Mouse (Mus musculus) midbrain, embryonic 10.5 days (tissue): ENCODE results near the gene Olfr128. TPM values are rescaled to one million over a fixed set of nuclear protein-coding genes. Genes with fewer than 3 reads are reported as not detected.
"Not testable (repeated sequence)": the region's sequence is repeated elsewhere in the genome, so short reads cannot be mapped to it uniquely, and the experiment has no call there.

Experiments used
- DNase-seq: peaks from one replicate; pipeline ENCODE4 v3.0.0-alpha.2; 2017; ENCODE audit warnings: low spot score
- H3K27ac ChIP-seq: fragments of 300-500 bp; sonication (generic); replicated peaks from 2 replicates; pipeline ENCODE4 v1.5.1; 2016; ENCODE audit warnings: mild to moderate bottlenecking
- H3K27me3 ChIP-seq: fragments of 300-500 bp; sonication (generic); 2 replicates; pipeline ENCODE4 v1.6.1; 2016; ENCODE audit warnings: low read depth, mild to moderate bottlenecking; ENCODE audit not compliant: poor library complexity, severe bottlenecking
- H3K36me3 ChIP-seq: fragments of 300-500 bp; sonication (generic); 2 replicates; pipeline ENCODE4 v1.6.1; 2016; ENCODE audit warnings: mild to moderate bottlenecking, moderate library complexity
- H3K4me1 ChIP-seq: fragments of 300-500 bp; sonication (generic); 2 replicates; pipeline ENCODE4 v1.6.1; 2016
- H3K4me3 ChIP-seq: fragments of 300-500 bp; sonication (generic); 2 replicates; pipeline ENCODE4 v1.5.1; 2016; ENCODE audit warnings: mild to moderate bottlenecking, moderate library complexity
- H3K9me3 ChIP-seq: fragments of 300-500 bp; sonication (generic); replicated peaks from 2 replicates; pipeline ENCODE4 v1.6.1; 2016; ENCODE audit warnings: mild to moderate bottlenecking
- WGBS: fragments of 180-500 bp; shearing (Covaris S2); methylation state at CpG from one replicate; pipeline ENCODE4 v1.1.7; 2016; 5-methylcytosine and 5-hydroxymethylcytosine counted together
- polyA plus RNA-seq: library from polyadenylated mRNA; unstranded; fragments of >200 nt; fragmentation: Nextera tagmentation; extraction: Ambion mirVana; gene quantifications from 2 replicates; pipeline ENCODE4 v1.2.1, GENCODE M21; 2016

Gene Olfr128
- polyA plus RNA-seq = not detected in 2 replicates

DNA sequence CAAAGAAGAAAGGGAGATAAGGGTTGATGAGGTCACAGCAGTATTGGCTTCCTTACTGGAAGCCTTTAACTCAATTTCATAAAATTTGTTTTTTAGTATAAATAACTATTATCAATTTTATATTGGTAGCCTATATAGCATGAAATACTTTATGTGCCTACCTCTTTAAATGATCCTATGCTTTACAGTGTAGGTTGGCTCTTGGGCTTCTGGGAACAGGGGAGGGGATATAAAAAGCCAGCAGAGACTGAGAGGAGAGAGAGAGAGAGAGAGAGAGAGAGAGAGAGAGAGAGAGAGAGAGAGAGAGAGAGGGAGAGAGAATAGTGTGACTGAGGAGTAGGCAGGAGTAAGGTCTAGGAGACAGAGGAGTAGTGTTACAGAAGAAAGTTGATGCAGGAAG, at the start of gene Olfr128:
Olfr128 (plus strand) TSS at position 301 of the 400 bp plus-strand sequence.
- DNase-seq = no peak
- Histone ChIP-seq H3K9me3 (no peaks in the 10 kb centered on the region), H3K36me3 (no peaks in the 10 kb centered on the region), H3K4me1 (no peaks in the 10 kb centered on the region), H3K4me3 (no peak within 1 kb of the TSS), H3K27ac (no peak within 1 kb of the TSS), H3K27me3 (no peaks in the 10 kb centered on the region)

DNA sequence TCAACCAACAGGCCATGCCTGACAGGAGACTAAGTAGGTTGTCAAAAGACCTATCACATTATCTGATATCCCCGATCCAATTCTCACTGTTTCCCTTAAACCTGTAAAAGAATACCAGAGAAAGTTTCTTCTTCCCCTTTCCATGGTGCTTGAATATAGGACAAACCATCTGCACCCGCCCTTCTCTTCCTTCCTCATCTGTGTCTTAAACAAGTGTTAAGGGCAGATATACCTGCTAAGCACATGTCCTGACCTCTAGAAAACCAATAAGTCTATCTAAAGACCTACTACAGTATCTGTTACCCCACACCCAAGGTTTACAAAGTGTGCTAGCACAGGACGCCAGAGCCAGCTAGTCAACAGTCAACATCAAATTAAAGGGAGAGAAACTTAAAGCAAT, 46.5 kb upstream of the Olfr128 start:
- H3K36me3 ChIP-seq = no peaks in the 10 kb centered on the region
- H3K27ac ChIP-seq = no peak overlapping the region
- no peak for DNase-seq
- peaks cover 5% of the 10 kb centered on the region for H3K4me1 ChIP-seq
- H3K9me3 ChIP-seq = no peaks in the 10 kb centered on the region
- 84% methylated on average over 3 of the region's 3 CpGs for WGBS
- no peaks in the 10 kb centered on the region for H3K27me3 ChIP-seq
- H3K4me3 ChIP-seq = no peak overlapping the region

DNA sequence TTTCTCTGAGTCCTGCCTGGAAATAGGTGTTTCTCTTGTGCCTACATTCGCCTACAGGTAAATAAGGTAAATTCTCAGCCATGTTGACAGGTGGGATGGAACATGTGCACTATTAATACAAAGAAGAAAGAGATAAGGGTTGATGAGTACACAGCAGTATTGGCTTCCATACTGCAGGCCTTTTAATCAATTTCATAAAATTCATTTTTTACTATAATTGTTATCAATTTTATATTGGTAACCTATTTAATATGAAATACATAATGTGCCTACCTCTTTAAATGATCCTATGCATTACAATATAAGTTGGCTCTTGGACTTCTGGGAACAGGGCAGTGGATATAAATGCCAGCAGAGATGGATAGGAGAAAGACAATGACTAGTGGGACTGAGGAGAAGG, 20.2 kb upstream of the Olfr128 start, which contains the start of gene Olfr127:
Olfr127 (plus strand) TSS at position 301 of the 400 bp plus-strand sequence.
- Histone ChIP-seq H3K4me3 (no peak within 1 kb of the TSS), H3K27ac (no peak within 1 kb of the TSS), H3K27me3 (no peaks in the 10 kb centered on the region), H3K4me1 (no peaks in the 10 kb centered on the region), H3K9me3 (no peaks in the 10 kb centered on the region), H3K36me3 (no peaks in the 10 kb centered on the region)
- 79% methylated on average over 1 of the region's 1 CpGs for WGBS
- no peak for DNase-seq

DNA sequence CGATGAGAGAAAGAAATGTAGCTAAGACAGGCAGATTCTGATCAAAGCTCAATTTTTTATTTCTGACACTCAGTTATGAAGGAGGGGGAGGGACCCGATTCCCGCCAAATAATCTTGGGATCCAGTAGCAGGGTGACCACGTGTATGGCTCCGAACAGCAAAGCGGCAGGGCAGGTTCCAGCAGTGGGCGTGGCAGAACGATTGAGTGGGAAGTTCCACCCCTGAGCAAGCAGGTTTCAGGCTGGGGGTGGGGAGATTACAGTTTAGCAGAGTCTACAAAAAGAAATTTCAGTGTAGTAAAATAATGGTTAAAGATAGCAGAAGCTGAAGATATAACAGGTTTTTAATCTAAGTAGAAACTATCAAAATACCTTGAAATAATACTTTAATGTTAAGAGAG, 13.5 kb upstream of the Olfr128 start:
- not testable (repeated sequence) for DNase-seq, H3K27ac ChIP-seq, H3K36me3 ChIP-seq, H3K27me3 ChIP-seq, H3K4me1 ChIP-seq, H3K9me3 ChIP-seq, H3K4me3 ChIP-seq
- 79% methylated on average over 8 of the region's 8 CpGs for WGBS

DNA sequence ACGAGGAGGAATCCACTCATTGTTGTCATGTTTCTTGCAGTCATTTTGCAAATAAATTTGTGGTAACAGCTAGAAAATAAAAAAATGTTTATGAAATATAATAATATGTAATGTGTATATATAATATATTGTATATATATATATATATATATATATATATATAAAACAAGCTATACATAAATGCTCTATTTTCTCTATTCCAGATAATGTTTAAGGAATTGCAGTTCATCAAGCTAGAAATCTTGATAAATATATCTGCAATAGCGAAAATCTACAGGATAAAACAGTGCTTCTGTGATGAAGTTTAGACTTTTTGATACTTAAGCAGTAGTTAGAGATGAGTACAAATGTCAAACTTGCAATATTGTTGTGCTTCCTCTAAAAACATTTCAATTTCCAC, 32.6 kb downstream of the Olfr128 start, which contains the start of gene Olfr761:
Olfr761 (minus strand) TSS at position 101 of the 400 bp plus-strand sequence.
- H3K36me3 ChIP-seq = no peaks in the 10 kb centered on the region
- no peak within 1 kb of the TSS for H3K27ac ChIP-seq
- no peak for DNase-seq
- no peaks in the 10 kb centered on the region for H3K9me3 ChIP-seq
- WGBS = 77% methylated on average over 2 of the region's 2 CpGs
- no peaks in the 10 kb centered on the region for H3K27me3 ChIP-seq
- H3K4me1 ChIP-seq = no peaks in the 10 kb centered on the region
- no peak within 1 kb of the TSS for H3K4me3 ChIP-seq

DNA sequence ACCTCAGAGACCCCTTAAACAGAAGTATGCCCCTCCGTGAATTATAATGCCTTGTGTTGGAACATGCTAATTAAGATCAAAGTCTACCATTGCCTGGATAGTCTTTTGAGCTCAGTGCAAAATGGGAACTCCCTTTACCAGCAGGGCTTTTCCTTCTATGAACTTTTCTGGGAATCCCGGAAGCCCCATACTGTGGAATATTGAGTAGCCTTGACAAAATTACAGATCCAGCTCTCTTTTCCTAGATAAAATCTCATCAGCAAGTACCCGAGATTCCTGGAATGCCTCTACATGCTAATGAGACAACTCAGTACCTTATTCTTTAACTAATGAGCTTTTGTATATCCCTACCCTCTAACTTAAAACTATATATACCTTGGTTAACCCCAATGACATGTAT, 53.2 kb downstream of the Olfr128 start:
- Histone ChIP-seq H3K27me3 (no peaks in the 10 kb centered on the region), H3K36me3 (no peaks in the 10 kb centered on the region), H3K4me3 (no peak overlapping the region), H3K9me3 (no peaks in the 10 kb centered on the region), H3K4me1 (no peaks in the 10 kb centered on the region), H3K27ac (no peak overlapping the region)
- no peak for DNase-seq
- 84% methylated on average over 3 of the region's 3 CpGs for WGBS

Other genes with a start within 250 kb of the Olfr128 start
- not detected in 2 replicates for gene Olfr119, start 224.0 kb upstream of the Olfr128 start, polyA plus RNA-seq
- not detected in 2 replicates for gene Olfr120, start 198.7 kb upstream of the Olfr128 start, polyA plus RNA-seq
- not detected in 2 replicates for gene Olfr121, start 171.7 kb upstream of the Olfr128 start, polyA plus RNA-seq
- not detected in 2 replicates for gene Olfr122, start 151.9 kb upstream of the Olfr128 start, polyA plus RNA-seq
- not detected in 2 replicates for gene Olfr123, start 127.0 kb upstream of the Olfr128 start, polyA plus RNA-seq
- gene Olfr124, start 120.7 kb upstream of the Olfr128 start, polyA plus RNA-seq = not detected in 2 replicates
- gene Olfr125, start 87.6 kb upstream of the Olfr128 start, polyA plus RNA-seq = not detected in 2 replicates
- not detected in 2 replicates for gene Olfr126, start 73.1 kb upstream of the Olfr128 start, polyA plus RNA-seq
- not detected in 2 replicates for gene Olfr127, start 20.1 kb upstream of the Olfr128 start, polyA plus RNA-seq
- gene Olfr761, start 32.5 kb downstream of the Olfr128 start, polyA plus RNA-seq = not detected in 2 replicates
- not detected in 2 replicates for gene Olfr129, start 139.5 kb downstream of the Olfr128 start, polyA plus RNA-seq
- gene Olfr130, start 143.4 kb downstream of the Olfr128 start, polyA plus RNA-seq = not detected in 2 replicates
- gene Olfr131, start 168.1 kb downstream of the Olfr128 start, polyA plus RNA-seq = not detected in 2 replicates
- gene Olfr132, start 214.0 kb downstream of the Olfr128 start, polyA plus RNA-seq = not detected in 2 replicates
- gene Olfr133, start 224.7 kb downstream of the Olfr128 start, polyA plus RNA-seq = not detected in 2 replicates